Mouse (Mus musculus) brain, embryonic 18.5 days (tissue): Measurements from ENCODE around the gene Rpl12.
A peak's percentile ranks its signal among the peaks of the same experiment; 100 is the strongest.

ENCODE experiments used
- DNase-seq: peaks from one replicate; pipeline ENCODE4 v3.0.0-alpha.2; 2012; ENCODE audit warnings: low read depth, low spot score

The Rpl12 gene

DNA sequence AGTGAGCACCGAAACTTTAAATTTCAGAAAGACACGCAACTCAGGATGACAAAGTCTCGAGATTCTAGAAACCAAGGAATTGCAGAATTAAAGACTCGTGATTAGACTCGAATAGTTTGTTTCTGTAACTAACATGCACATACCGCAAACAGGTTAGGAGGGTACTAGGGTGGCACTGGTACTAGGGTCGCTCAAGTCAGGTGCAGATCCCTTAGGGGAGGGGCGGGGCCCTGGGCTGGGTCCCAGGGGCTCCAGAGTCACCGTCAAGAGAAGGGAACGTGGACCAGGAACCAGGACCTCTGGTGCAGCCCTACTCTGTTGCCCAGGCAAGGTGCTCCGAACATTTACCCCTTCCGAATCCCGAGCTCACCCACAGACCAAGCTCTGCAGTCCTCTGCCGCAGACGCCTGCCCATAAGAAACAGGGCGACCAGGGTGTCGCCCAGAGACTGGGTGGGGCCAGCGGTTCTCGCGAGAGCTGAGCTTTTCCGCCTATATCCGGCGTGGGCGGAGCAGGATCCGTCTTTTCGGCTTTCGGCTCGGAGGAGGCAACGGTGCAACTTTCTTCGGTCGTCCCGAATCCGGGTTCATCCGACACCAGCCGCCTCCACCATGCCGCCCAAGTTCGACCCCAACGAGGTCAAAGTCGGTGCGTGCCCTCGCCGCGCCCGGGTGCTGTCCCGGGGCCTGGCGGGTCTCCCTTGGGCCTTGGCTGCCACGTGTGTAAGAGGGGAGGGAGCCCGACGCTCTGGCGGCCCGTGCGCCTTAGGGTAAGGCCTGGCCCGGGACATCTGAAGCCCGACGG, at the start of gene Rpl12, which contains the start of gene Lrsam1:
Gene Rpl12, plus strand, starts transcription at position 368 of the 804 bp plus-strand sequence.
Gene Lrsam1, minus strand, starts transcription at position 423 of the 804 bp plus-strand sequence.
- DNase-seq, result peak; percentile 83

DNA sequence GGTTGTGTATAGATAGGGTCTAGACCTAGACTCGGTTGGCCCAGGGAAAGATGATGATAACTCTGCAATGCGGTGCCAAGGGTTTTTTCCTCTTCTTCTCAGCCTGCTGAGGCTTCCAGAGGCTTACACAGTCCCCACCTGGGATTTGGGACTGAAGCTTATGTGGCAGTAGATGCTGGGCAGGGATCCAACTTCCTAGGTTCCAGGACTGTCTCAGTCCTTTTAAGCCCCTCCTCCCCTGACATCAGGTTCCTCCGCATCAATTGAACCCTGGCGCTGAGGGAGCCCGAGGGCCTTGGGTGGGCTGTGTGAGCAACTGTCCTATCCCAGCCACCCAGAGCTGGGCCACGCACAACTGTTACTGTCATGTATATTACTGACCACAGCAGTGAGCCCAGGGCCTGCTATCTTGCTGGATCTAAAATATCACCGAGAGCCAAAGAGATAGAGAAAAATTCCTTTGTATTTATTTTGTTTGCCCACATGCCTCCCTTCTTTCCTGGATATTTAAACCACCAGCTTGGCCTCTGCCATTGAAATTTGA, 49.6 kb upstream of the Rpl12 start:
- no peak for DNase-seq

DNA sequence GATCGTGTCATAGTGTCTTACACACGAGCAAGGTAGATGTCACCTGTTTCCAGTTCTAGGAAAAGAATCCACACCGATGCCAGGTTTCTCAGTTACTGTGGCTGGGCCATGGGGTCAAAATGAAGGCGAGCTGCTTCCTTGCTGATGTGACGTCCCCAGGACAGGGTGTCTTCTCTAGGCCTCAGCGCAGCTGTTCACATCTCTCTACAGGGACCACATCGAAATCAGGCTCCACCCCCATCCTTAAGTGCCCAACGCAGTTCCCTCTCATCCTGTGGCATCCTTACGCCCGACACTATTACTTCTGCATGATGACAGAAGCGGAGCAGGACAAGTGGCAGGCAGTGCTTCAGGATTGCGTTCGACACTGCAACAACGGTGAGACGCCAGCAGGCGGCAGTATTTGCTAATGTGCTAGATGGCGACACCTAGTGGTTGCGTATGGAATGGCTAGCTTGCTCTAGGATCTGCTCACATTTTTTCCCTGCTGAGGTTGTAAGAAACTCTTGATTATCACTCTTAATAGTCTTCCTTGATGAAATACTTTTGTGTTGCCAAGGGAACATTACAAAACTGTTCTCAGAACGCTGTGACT, 49.1 kb upstream of the Rpl12 start:
- peak; percentile 59 for DNase-seq

DNA sequence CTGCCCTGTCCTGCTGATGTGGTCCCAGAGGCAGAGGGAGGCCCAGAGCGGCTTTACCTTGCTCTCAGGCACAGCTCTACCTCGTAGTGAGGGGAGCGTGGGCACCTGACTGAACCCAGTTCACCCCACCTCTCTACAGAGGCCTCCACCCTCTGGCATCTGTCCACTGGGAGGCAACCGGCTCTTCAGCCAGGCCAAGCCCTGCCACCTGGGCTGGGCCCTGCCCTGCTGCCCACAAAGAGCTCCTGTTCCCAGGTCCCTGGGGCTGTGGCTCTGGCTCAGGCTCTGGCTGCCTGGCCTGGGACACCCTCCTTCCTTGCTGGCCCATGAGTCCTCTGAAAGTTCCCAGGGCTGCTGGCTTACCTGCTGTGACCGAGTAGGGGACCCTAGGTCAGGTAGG, 47.0 kb upstream of the Rpl12 start:
- DNase-seq, result no peak

DNA sequence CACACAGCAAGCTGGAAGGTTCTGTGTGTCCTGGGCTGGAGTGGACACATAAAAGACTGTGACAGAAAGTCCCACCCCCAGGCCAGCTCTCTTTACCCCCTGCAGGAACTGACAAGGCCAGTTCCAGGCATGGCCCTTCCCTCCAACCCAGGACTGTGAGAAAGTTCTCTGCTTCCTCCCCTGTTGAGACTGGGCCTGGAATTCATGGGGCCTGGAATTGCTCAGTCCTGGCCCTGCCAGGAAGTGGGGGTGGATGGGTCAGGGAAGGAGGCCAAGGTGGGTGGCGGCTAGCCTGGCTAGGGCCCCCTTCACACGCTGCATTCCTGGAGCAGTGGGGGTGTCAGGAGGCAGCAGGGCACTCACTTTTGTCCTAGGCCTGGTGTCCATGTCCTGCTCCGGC, 46.5 kb upstream of the Rpl12 start:
- no peak for DNase-seq

DNA sequence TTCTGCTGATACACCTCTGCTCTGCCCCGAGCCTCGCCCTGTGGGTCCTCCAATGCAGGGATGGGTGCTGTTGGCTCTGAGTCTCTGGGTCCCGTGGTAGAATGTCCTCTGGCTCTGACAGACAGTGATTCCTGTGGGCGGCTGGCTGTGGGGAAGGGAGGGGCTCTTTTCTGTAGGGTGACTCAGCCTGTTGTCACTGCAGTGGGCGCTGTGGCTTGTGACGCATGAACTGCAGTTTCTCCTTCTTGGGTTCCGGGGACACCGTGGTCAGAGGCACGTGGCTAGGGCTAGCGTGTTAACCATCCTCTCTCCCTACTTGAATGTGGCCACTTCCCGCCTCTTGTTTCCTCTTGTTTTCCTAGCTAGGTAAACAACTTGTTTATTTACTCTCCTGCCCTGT, 43.8 kb upstream of the Rpl12 start:
- no peak for DNase-seq

DNA sequence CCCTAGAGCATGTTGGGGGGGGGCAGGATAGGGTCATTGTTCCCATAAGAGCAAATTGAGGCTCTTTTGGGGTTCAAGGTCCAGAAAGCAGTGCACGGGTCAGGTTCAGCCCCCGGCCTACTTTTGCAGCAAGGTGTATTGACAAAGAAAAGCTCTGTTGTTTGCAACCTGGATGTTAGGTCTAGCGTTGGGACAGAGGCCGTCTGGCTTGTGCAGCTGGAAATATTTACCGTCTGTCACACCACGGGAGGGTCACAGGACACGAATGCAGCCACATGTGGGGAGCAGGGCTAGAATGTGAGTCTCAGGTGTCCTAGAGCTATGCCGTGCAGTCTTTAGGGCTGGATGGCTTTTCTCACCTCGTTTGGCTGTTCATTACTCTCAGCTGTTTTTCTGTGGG, 43.0 kb upstream of the Rpl12 start:
- no peak for DNase-seq

GRCm38 (mm10) chr2:32921235-32921634, 40.1 kb upstream of the Rpl12 start:
- no peak for DNase-seq

GRCm38 (mm10) chr2:32921801-32922380, 39.5 kb upstream of the Rpl12 start:
- DNase-seq, result no peak

- DNase-seq, result no peak
Measured at GRCm38 (mm10) chr2:32922564-32922963, 38.8 kb upstream of the Rpl12 start.

DNA sequence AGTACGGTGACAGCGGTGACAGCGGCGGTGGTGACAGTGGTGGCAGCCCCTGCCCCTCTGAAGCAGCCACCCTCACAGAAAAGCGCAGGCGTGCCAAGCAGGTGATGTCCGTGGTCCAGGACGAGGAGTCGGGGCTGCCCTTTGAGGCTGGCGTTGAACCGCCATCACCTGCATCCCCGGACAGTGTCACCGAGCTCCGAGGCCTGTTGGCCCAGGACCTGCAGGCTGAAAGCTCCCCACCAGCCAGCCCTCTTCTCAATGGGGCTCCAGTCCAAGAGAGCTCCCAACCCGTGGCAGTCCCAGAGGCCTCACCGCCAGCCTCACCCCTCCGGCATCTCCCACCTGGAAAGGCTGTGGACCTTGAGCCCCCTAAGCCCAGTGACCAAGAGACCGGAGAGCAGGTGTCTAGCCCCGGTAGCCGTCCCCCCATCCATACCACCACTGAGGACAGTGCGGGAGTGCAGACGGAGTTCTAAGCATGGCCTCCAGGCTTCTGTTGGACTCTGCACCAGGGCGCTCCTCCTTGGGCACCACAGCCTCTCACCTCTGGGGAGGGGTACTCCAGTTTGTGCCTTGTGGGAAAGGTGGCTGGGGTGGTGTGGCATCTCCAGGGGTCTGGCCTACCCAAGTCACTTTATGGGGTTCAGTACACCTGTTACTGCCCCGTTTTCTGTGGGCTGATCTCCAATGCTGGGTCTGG, 37.7 kb upstream of the Rpl12 start:
- no peak for DNase-seq

GRCm38 (mm10) chr2:32924306-32924844, 37.0 kb upstream of the Rpl12 start:
- DNase-seq, result no peak

DNA sequence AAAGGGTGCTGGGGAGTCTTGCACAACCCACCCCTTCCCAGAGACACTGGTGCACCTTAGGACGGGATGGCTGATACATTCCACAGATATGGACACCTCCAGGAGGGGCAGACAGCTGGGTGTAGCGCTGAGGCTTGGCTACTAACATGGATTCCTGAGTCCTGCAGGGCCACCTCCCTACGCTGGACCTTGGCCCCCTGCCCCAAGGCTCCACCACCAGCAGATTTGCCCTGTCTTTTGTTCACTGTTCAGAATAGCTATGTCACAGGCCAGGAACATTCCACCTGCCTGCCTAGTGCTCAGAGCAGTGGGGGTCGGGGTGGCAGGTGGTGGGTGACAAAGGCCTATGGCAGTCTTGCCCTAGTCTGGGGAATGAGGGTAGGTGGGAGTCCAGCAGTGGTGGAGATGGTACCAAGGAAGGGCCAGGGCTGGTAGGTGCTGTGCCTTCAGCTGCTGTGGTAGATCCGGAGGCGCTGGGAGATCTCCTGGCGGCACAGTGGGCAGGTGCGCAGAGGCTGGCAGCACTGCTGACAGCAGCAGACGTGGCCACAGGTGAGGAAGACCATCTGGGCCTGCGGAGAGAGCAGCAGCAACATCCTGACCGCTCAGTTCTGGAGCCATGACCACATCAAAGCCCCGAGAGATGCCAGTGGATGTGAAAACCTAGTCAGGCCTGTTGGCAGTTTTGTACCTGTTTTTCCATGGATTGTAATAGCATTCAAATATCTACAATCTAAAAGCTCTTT, 34.9 kb upstream of the Rpl12 start:
- DNase-seq, result no peak

DNA sequence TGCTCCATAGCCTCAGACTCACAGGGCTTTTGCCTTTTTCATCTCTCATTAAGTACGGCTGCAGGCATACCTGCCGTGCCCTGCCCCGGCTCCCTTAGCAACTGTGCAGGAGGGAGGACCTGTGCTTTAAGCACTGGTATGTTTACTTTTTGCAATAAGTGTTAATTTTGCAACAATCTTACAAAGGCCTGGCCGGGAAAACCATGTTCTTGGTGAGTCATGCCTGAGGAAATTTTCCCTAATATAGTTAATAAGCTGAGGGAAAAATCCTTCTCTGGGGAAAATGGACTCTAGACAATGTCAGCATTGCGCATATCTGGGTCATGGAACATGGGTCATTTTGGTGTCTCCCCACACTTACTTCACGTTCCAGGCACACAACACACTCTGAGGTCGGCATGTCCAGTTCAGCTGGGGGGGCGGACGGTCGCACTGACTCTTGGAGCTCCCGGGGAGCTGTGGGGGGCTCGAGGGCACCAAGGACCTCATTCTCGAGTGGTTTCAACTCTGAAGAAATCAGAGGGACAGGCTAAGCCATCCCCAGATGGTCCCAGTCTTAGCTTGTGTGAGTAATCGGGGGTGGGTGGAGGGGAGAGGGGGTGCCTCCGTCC, 33.6 kb upstream of the Rpl12 start:
- no peak for DNase-seq

DNA sequence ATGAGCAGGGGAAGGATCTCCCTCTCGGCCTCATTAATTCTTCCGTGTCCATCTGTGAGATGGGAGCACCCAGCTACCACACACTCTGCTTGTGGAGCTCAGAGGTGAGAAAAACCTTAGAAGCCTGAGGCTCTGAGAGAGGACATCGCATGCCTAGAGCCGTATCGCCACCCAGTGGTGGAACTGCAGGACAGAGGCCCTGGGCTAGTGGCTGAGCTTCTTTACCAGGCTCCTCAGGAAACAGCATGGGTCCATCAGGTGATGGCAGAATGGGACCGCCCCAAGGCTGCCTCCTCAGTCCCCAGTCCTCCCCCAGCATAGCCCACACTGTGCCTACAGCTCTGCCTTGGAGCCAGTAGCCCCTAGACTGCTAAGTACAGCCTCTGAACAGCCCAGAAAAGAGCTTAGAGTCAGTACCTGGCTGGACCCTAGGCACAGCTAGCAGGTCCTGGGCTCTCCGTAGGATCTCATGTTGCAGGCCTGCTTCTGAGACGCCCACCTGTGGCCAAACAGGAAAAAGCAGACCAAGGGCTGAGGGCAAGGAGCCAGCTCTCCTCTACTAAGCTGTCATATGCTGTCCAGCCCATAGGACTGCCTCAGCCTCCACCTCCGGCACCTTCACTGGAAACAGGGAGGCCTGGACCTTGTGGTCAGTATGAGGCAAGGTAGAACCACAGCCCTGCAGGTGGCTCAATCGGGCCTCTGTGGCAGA, 33.0 kb upstream of the Rpl12 start:
- no peak for DNase-seq

- no peak for DNase-seq
Measured at GRCm38 (mm10) chr2:32928947-32929829, 32.2 kb upstream of the Rpl12 start.

- no peak for DNase-seq
Measured at GRCm38 (mm10) chr2:32931730-32932129, 29.6 kb upstream of the Rpl12 start.

GRCm38 (mm10) chr2:32938741-32939140, 22.6 kb upstream of the Rpl12 start:
- no peak for DNase-seq

GRCm38 (mm10) chr2:32939418-32939817, 21.9 kb upstream of the Rpl12 start:
- DNase-seq, result no peak
